Mouse (Mus musculus) olfactory bulb, adult 2 months (tissue): Measurements from ENCODE around the gene Hgfac. TPM values are rescaled to one million over a fixed set of nuclear protein-coding genes. Genes with fewer than 3 reads are reported as not detected.
A peak's percentile ranks its signal among the peaks of the same experiment; 100 is the strongest.

Experiments
- H3K27ac ChIP-seq: fragments of 200-500 bp; 2 replicates; pipeline ENCODE4 v1.5.1; 2012; ENCODE audit warnings: low read depth, low read length; ENCODE audit not compliant: insufficient read depth
- H3K4me1 ChIP-seq: fragments of 200-500 bp; 2 replicates; pipeline ENCODE4 v1.6.1; 2012; ENCODE audit warnings: low read length; ENCODE audit not compliant: control insufficient read depth, insufficient read depth
- H3K4me3 ChIP-seq: fragments of 200-500 bp; 2 replicates; pipeline ENCODE4 v1.5.1; 2012; ENCODE audit warnings: mild to moderate bottlenecking, low read depth, low read length, moderate library complexity; ENCODE audit not compliant: insufficient read depth
- CTCF ChIP-seq: fragments of 200-500 bp; IDR thresholded peaks from 2 replicates; pipeline ENCODE4 v1.5.1; 2012; ENCODE audit warnings: low read depth, mild to moderate bottlenecking, low read length, moderate library complexity; ENCODE audit not compliant: insufficient read depth
- POLR2A ChIP-seq: fragments of 200-500 bp; IDR thresholded peaks from 2 replicates; pipeline ENCODE4 v1.6.1; 2012; ENCODE audit warnings: mild to moderate bottlenecking, low read depth, low read length, moderate library complexity; ENCODE audit not compliant: insufficient read depth
- WGBS: fragments of 180-500 bp; shearing (Covaris S2); methylation state at CpG from one replicate; pipeline ENCODE4 v1.1.7; 2018; 5-methylcytosine and 5-hydroxymethylcytosine counted together
- polyA plus RNA-seq: library from polyadenylated mRNA; stranded (reverse); fragments of >200 nt; gene quantifications from 2 replicates; pipeline ENCODE4 v1.2.4, GENCODE M21; 2012; ENCODE audit warnings: low replicate concordance; ENCODE audit not compliant: missing spikeins, insufficient read depth, insufficient read length

Gene Hgfac
- polyA plus RNA-seq, 1 experiment, result not detected

GRCm38 (mm10) chr5:35011156-35011923 lies 30.0 kb upstream of the Hgfac start:
- Histone ChIP-seq H3K27ac (no peak overlapping the region), H3K4me3 (no peak overlapping the region), H3K4me1 (peaks cover 28% of the 10 kb centered on the region)
- WGBS, result 75% methylated on average over 6 of the region's 6 CpGs
- TF ChIP-seq CTCF (no peak), POLR2A (no peak)

- no peak for TF ChIP-seq POLR2A
- no peak for TF ChIP-seq CTCF
- Histone ChIP-seq H3K4me3 (no peak overlapping the region), H3K4me1 (peaks cover 44% of the 10 kb centered on the region), H3K27ac (no peak overlapping the region)
- WGBS, result 41% methylated on average over 6 of the region's 6 CpGs
Measured at GRCm38 (mm10) chr5:35014036-35014435, 27.3 kb upstream of the Hgfac start.

GRCm38 (mm10) chr5:35019673-35020300 lies 21.5 kb upstream of the Hgfac start:
- 69% methylated on average over 9 of the region's 9 CpGs for WGBS
- TF ChIP-seq CTCF (no peak), POLR2A (no peak)
- H3K27ac ChIP-seq, result no peak overlapping the region
- no peak overlapping the region for H3K4me3 ChIP-seq
- H3K4me1 ChIP-seq, result peaks cover 54% of the 10 kb centered on the region

- no peak overlapping the region for H3K27ac ChIP-seq
- 49% methylated on average over 9 of the region's 9 CpGs for WGBS
Measured at GRCm38 (mm10) chr5:35020410-35021241, 20.7 kb upstream of the Hgfac start.

GRCm38 (mm10) chr5:35024975-35025374 lies 16.3 kb upstream of the Hgfac start:
- Histone ChIP-seq H3K27ac (peak overlapping the region; percentile 90), H3K4me1 (peaks cover 53% of the 10 kb centered on the region), H3K4me3 (no peak overlapping the region)
- TF ChIP-seq CTCF, result peak; percentile 65; the same call in 1 of the 2 replicates
- TF ChIP-seq POLR2A, result no peak
- WGBS, result 28% methylated on average over 2 of the region's 2 CpGs

More at GRCm38 (mm10) chr5:35020410-35021241, 20.7 kb upstream of the Hgfac start:
- Histone ChIP-seq H3K4me3 (no peak overlapping the region), H3K4me1 (peaks cover 59% of the 10 kb centered on the region)
- TF ChIP-seq CTCF (no peak), POLR2A (no peak)

GRCm38 (mm10) chr5:35029303-35029702 lies 12.0 kb upstream of the Hgfac start:
- 90% methylated on average over 1 of the region's 1 CpGs for whole genome bisulfite sequencing
- Histone ChIP-seq H3K27ac (no peak overlapping the region), H3K4me3 (no peak overlapping the region), H3K4me1 (peaks cover 38% of the 10 kb centered on the region)
- TF ChIP-seq CTCF (no peak), POLR2A (no peak)

- H3K27ac ChIP-seq, result no peak overlapping the region
- TF ChIP-seq POLR2A (no peak), CTCF (no peak)
- 92% methylated on average over 5 of the region's 5 CpGs for WGBS
- H3K4me3 ChIP-seq, result no peak overlapping the region
- H3K4me1 ChIP-seq, result peaks cover 36% of the 10 kb centered on the region
Measured at GRCm38 (mm10) chr5:35029755-35030154, 11.6 kb upstream of the Hgfac start.

- TF ChIP-seq CTCF (no peak), POLR2A (no peak)
- no peak overlapping the region for H3K27ac ChIP-seq
- no peak overlapping the region for H3K4me3 ChIP-seq
- whole genome bisulfite sequencing, result 64% methylated on average over 5 of the region's 5 CpGs
- peaks cover 15% of the 10 kb centered on the region for H3K4me1 ChIP-seq
Measured at GRCm38 (mm10) chr5:35033068-35033467, 8.2 kb upstream of the Hgfac start.
